Comparison of ENCODE assay signal across 8 mouse cellular contexts in genomic region chr2:163586384-163587261, GRCm38 (mm10). TPM values are rescaled to one million over a fixed set of nuclear protein-coding genes. Genes with fewer than 3 reads are reported as not detected.
DNase-seq lines count a peak whose midpoint lies in the region; ATAC-seq and TF ChIP-seq lines count a peak whose summit lies in the region.

No protein-coding gene starts in this region.

- H3K27me3 ChIP-seq in embryonic facial prominence, embryonic 11.5 days (ENCODE audit: control insufficient read depth, insufficient read depth, low read length): no peaks in the 10 kb centered on the region

- no peak for TF ChIP-seq POLR2A in lung, adult 2 months (IDR thresholded peaks at IDR 0.05; ENCODE audit: borderline replicate concordance, extremely low read depth, low read depth, low read length)

- 33% methylated on average over 19 of the region's 19 CpGs for WGBS in lung, adult 2 months
- WGBS in embryonic facial prominence, embryonic 11.5 days: 38% methylated on average over 19 of the region's 19 CpGs

- no peak overlapping the region for H3K27ac ChIP-seq in embryonic facial prominence, embryonic 11.5 days (replicated peaks; ENCODE audit: low read depth, low read length)

- peak; percentile 78 for DNase-seq in CD4-positive, CD25-positive, alpha-beta regulatory T cell, adult 2 months (ENCODE audit: low read depth, low spot score)
- peak; percentile 46 for DNase-seq in lung, adult 2 months
- no peak for DNase-seq in lung, postnatal 25 days (ENCODE audit: low spot score)
- peak; percentile 69 for DNase-seq in embryonic facial prominence, embryonic 11.5 days (ENCODE audit: low spot score)
- DNase-seq in lung, postnatal 4 days: peak; percentile 45 to 63
- peak; percentile 12 to 63 for DNase-seq in thymus, postnatal 10 days (ENCODE audit: low spot score in 2 of 2)
- no peak for DNase-seq in left cerebral cortex, adult 18-20 months (ENCODE audit: low spot score in 2 of 2)

- no peak overlapping the region for H3K9ac ChIP-seq in embryonic facial prominence, embryonic 11.5 days (replicated peaks; ENCODE audit: low read length)

- no peak for ATAC-seq in CD4-positive, CD25-positive, alpha-beta regulatory T cell, adult 4 months
- ATAC-seq in embryonic facial prominence, embryonic 11.5 days (replicated peaks; ENCODE audit: insufficient number of reproducible peaks, low FRiP score, low TSS enrichment, low read depth): no peak

- H3K36me3 ChIP-seq in embryonic facial prominence, embryonic 11.5 days (replicated peaks; ENCODE audit: control insufficient read depth, insufficient read depth, low read depth, low read length): no peaks in the 10 kb centered on the region

- peaks cover 3% of the 10 kb centered on the region; the same call in 1 of the 2 replicates for H3K4me1 ChIP-seq in lung, adult 2 months (ENCODE audit: control insufficient read depth, insufficient read depth, low read length)
- H3K4me1 ChIP-seq in embryonic facial prominence, embryonic 11.5 days (ENCODE audit: control insufficient read depth, insufficient read depth, low read length): no peaks in the 10 kb centered on the region; the same call in 1 of the 2 replicates

- TF ChIP-seq CTCF in lung, adult 2 months (IDR thresholded peaks at IDR 0.05; ENCODE audit: insufficient read depth, low read length): peak; percentile 80

- no peaks in the 10 kb centered on the region for H3K9me3 ChIP-seq in embryonic facial prominence, embryonic 11.5 days (replicated peaks; ENCODE audit: control insufficient read depth, low read length)

- H3K4me2 ChIP-seq in embryonic facial prominence, embryonic 11.5 days (ENCODE audit: low read depth, low read length): no peak overlapping the region

- H3K4me3 ChIP-seq in lung, adult 2 months (replicated peaks; ENCODE audit: extremely low read depth, low read depth, low read length): no peak overlapping the region
- H3K4me3 ChIP-seq in embryonic facial prominence, embryonic 11.5 days (ENCODE audit: low read depth, low read length): no peak overlapping the region

RNA-seq across cellular contexts. Expression of gene Ttpal, which starts 15.5 kb away (rescaled TPM):
- 10 to 100 TPM; 43.3 to 74.1 TPM for polyA plus RNA-seq in CD4-positive, CD25-positive, alpha-beta regulatory T cell, adult 4 months (2017; shearing (Covaris generic))
- polyA plus RNA-seq in lung, adult 2 months (2012; rRNA removed): 23.4 and 25.8 TPM in 2 replicates
- 45.3 and 47.2 TPM in 2 replicates for polyA plus RNA-seq in embryonic facial prominence, embryonic 11.5 days (2014; fragmentation: Nextera tagmentation; extraction: Ambion mirVana)
- 10 to 100 TPM; 66.3 to 68.8 TPM for total RNA-seq in left cerebral cortex, adult 18-20 months (2021)

RNA-seq across cellular contexts. Expression of gene Serinc3, which starts 58.3 kb away (rescaled TPM):
- 100 to 1,000 TPM; 131 to 203 TPM for polyA plus RNA-seq in CD4-positive, CD25-positive, alpha-beta regulatory T cell, adult 4 months (2017; shearing (Covaris generic))
- polyA plus RNA-seq in lung, adult 2 months (2012; rRNA removed): 368 and 417 TPM in 2 replicates
- polyA plus RNA-seq in embryonic facial prominence, embryonic 11.5 days (2014; fragmentation: Nextera tagmentation; extraction: Ambion mirVana): 26.0 and 27.9 TPM in 2 replicates
- 100 to 1,000 TPM; 223 to 236 TPM for total RNA-seq in left cerebral cortex, adult 18-20 months (2021)

Comparison
In these comparisons a context has a peak if more than half of its experiments do, and no peak if none do; other contexts are left out.
1. DNase-seq: peak in CD4-positive, CD25-positive, alpha-beta regulatory T cell, adult 2 months (single experiment), lung, adult 2 months (single experiment), embryonic facial prominence, embryonic 11.5 days (single experiment), lung, postnatal 4 days (2 of 2) and thymus, postnatal 10 days (2 of 2); none in lung, postnatal 25 days (single experiment) and left cerebral cortex, adult 18-20 months (0 of 2).